Mouse (Mus musculus): ENCODE measurements around the gene Tmem176b.
"Not testable (repeated sequence)": the region's sequence is repeated elsewhere in the genome, so short reads cannot be mapped to it uniquely, and the experiment has no call there.

Gene Tmem176b

DNA sequence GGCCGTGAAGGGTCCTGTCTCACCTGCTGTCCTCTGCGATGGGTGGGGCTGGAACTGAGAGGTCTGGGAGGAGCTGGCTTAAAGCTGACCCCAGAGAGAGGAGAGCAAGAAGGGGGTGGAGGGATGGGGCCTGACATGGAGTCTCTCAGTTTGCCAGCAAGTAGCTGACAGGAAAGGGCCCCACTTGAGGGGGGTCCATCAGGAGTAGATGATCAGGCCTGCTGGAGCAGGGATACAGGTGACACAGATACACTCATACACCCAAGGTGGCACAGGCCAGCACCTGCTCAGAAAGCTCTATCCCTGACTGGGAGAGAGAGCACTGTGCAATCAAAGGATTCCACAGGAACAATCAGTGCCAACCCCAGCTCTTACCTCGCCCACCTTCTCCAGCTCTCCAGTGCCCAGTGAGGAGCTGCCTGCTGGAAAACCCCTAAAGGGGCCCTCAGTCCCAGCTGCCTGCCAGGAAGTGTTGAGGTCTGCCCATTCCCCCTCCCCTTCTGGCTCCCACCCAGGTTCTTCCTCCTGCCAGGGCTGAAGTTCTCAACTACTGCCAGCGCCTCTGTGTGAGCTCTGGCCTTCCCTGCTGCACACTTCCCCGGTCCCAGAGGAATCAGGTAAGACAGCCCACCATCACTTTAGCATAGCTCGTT lies at the start of gene Tmem176b:
Tmem176b (minus strand) TSS at position 524 of the 653 bp plus-strand sequence.
- DNase-seq (ENCODE audit: low read depth, low spot score), result peak; percentile 79

- DNase-seq (ENCODE audit: low read depth, low spot score), result no peak
These were observed 35.3 kb upstream of the Tmem176b start for GRCm38 (mm10) chr6:48876510-48877135.

- no peak for DNase-seq (ENCODE audit: low read depth, low spot score)
These were observed 34.2 kb upstream of the Tmem176b start for GRCm38 (mm10) chr6:48875515-48875914.

- DNase-seq (ENCODE audit: low read depth, low spot score), result no peak
These were observed 33.3 kb upstream of the Tmem176b start for GRCm38 (mm10) chr6:48874576-48874975.

- no peak for DNase-seq (ENCODE audit: low read depth, low spot score)
These were observed 31.3 kb upstream of the Tmem176b start, which contains the start of gene Aoc1 for GRCm38 (mm10) chr6:48872596-48872995. Gene Aoc1 (plus strand): TSS chr6:48872896.

DNA sequence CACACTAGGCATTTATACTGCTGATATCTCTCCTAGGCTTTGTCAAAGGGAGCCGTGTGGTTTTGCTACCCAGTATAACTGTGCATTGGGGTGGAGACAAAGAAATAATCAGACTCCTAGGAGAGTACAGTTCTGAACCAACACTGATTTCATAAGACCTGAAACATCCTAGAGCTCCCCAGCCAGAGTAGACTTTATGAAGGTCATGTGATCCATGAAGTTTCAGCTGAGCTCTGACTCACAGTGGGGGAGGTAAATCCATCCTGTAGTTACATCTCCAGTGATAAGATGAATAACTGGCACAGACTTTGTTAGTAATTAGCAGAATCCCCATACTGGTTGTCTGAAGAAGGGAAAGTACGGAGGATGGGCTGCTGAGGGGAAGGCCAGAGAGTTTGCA lies 28.5 kb upstream of the Tmem176b start:
- DNase-seq (ENCODE audit: low read depth, low spot score), result no peak

- DNase-seq (ENCODE audit: low read depth, low spot score), result no peak
These were observed 25.9 kb upstream of the Tmem176b start for GRCm38 (mm10) chr6:48867158-48867557.

GRCm38 (mm10) chr6:48866355-48866950 lies 25.2 kb upstream of the Tmem176b start:
- not testable (repeated sequence) for DNase-seq (ENCODE audit: low read depth, low spot score)

- no peak for DNase-seq (ENCODE audit: low read depth, low spot score)
These were observed 24.0 kb upstream of the Tmem176b start for GRCm38 (mm10) chr6:48865152-48865745.

GRCm38 (mm10) chr6:48864723-48865122 lies 23.4 kb upstream of the Tmem176b start:
- DNase-seq (ENCODE audit: low read depth, low spot score), result no peak

GRCm38 (mm10) chr6:48864181-48864580 lies 22.9 kb upstream of the Tmem176b start:
- DNase-seq (ENCODE audit: low read depth, low spot score), result no peak

DNA sequence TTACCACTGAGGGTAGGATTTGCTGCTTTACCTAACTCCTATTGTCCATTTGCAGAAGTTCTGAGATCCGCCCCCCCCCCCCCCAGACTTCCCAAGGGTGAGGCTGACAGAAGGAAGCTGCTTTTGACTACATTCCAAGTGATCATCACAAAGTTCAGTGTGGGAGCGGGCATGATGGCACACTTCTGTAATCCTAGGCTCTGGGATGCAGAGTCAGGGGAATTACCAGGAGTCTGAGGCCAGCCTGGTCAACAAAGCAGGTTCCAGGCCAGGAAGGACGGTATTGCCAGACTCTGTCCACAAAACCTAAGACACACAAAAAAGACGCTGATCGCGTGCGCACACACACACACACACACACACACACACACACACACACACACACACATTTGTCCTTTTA lies 22.2 kb upstream of the Tmem176b start:
- DNase-seq (ENCODE audit: low read depth, low spot score), result no peak

DNA sequence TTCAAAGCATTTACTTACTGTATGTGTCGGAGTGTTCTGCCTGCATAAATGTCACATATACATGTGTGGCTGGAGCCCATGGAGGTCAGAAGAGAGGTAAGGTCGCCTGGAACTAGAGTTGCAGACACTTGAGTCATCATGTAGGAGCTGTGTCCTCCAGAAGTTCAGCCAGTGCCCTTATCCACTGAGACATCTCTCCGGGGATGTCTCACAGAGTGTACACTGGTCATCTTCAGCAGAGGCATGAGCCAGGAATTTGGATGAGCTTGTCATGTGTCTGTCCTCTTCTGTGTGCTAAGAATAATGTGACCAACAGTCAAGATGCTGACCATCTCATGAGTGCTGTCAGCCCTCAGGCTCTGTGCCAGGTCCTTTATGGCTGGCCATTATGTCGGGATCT lies 21.5 kb upstream of the Tmem176b start:
- DNase-seq (ENCODE audit: low read depth, low spot score), result no peak

DNA sequence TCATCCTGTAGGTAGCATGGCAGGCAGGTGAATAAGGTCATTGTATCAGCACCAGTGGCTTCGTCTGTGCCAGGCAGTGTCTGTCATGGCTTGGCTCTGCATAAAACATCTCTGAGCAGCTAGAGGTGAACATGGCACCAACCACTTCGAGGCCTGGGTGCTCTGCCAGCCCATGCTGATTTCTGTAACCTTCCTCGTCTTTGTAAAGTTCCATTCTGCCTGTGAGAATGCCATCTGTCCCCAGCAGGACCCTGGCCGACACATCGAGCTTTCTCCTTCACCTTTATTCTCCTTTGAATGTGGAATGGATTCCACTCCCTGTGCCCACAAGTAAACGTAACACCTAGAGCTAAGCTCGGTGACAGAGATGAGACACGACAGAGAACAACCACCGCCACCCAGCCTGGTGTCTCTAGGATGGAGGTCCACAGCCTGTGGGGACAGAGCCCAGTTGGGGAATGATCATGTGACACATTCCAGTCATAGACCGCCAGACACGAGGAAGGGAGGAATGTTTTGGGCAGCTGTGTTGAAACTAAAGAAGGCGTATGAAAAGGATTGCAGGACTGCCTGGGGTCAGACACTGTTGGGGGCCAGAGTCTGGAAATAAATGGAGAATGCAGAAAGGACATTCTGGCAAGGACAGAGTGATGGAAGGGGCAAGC lies 20.5 kb upstream of the Tmem176b start:
- no peak for DNase-seq (ENCODE audit: low read depth, low spot score)

- DNase-seq (ENCODE audit: low read depth, low spot score), result no peak
These were observed 19.6 kb upstream of the Tmem176b start for GRCm38 (mm10) chr6:48860851-48861250.

DNA sequence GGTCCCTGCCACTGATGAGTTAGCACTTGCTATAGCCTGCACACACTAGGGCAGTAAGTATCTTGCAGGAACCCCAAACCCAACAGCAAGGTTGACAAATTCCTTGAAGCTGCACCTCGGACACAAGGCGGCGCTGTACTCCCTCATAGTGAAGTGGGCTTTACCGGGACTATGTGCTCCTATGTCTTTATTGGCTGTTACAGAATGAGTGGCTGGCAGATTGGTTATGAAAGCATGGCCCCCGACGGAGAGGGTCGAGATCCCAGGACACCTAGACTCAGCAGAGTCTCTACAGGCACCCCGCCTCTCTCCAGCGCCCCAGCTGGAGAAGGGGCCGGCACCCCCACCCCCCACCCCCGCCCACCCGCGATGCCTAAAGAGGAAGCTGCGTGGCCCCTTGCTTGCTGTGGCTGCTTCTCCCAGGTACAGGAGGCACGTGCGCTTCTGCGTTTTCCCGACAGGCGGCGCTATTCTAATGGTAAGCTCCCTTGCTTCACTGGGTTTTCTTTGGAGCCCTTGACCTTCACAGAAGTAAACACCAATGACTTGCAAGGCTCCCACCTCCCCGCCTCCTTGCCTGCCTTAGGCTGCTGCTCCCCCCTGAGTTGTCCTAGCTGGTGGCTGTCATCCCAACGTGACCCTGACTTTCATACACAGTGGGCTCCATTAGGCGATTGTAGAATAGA lies 19.0 kb upstream of the Tmem176b start:
- no peak for DNase-seq (ENCODE audit: low read depth, low spot score)

DNA sequence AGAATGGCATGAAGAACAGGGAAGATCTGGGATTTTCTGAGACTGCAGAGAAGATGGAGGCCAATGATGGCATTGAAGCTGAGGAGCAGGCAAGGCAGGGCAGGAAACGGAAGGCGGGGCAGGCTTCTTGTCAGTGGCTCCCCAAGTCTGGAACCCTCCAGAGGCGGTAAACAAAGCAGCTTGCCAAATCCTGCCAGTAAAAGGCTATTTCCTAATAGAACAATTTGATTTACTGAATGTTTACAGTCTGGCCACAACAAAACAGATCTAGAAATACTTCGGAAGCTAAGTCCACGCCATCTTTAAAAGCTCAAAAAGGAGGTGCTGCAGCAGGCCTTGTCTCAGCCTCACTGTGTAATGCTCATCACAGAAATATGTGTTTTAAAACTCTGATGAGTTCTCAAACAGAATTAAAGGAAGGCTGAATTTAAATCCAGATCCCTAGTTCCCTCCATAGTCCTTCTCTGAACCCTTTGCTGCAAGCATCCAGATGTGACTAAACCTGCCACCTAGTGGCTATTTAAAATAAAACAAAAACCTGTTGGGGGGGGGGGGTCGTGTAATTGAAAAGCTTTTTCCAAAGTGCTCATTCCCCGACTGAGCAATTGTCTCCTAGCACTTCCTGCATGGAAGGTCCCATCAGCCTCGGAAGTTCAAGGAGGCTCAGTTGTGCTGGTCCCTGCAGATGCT lies 16.5 kb upstream of the Tmem176b start:
- no peak for DNase-seq (ENCODE audit: low read depth, low spot score)

DNA sequence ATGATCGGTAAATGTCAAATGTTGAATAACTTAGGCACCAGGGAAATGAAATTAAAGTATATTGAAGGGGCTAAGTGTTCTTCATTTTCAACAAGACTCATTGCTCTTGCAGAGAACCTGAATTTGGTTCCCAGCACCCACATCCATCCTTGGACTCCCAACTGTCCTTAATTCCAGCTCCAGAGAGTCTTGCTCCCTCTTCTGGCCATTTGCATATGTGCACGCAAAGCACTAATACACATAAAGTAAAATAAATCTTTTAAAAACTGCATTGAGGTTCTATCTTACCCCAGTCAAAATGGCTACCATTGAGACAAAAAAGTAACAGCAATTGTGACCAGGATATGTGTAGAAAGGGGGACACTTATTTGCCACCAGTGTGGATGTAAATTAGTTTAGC lies 12.9 kb upstream of the Tmem176b start:
- DNase-seq (ENCODE audit: low read depth, low spot score), result no peak

- DNase-seq (ENCODE audit: low read depth, low spot score), result no peak
These were observed 10.7 kb upstream of the Tmem176b start for GRCm38 (mm10) chr6:48851820-48852491.

DNA sequence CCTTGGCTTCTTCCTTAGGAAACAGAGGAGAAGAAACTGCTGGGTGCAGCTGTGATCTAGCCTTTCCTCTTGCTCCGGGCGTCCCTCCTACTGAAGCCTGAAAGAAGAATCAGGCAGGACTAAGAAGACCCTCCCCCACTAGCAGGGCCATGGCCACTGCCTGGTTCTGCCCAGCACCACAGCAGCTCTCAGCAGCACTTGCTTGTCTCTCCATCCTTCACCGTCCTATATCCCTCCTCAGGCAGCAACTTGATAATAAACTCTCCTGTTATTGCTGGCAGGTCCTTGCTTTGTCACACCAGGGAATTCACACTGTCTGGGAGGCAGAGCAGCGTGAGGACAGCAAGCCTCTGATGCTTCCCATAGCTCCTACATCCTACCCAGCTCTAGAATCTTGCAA lies 3.8 kb upstream of the Tmem176b start:
- DNase-seq (ENCODE audit: low read depth, low spot score), result no peak
